Mouse (Mus musculus) forebrain, embryonic 13.5 days (tissue): ENCODE data around the gene Olfr588-ps1. TPM values are rescaled to one million over a fixed set of nuclear protein-coding genes. Genes with fewer than 3 reads are reported as not detected.
"Not testable (repeated sequence)": the region's sequence is repeated elsewhere in the genome, so short reads cannot be mapped to it uniquely, and the experiment has no call there.

ENCODE experiments used
- ATAC-seq: fragments of 200-750 bp; cut with Nextera tagmentation; 2 replicates; pipeline ENCODE4 v1.8.0; 2017
- H3K27ac ChIP-seq: fragments of 300-500 bp; sonication (generic); 2 replicates; pipeline ENCODE4 v1.5.1; 2015; ENCODE audit warnings: inconsistent platforms, mild to moderate bottlenecking, moderate library complexity
- H3K27me3 ChIP-seq: fragments of 300-500 bp; sonication (generic); 2 replicates; pipeline ENCODE4 v1.6.1; 2015; ENCODE audit warnings: mild to moderate bottlenecking, inconsistent platforms
- H3K36me3 ChIP-seq: fragments of 300-500 bp; sonication (generic); 2 replicates; pipeline ENCODE4 v1.6.1; 2015; ENCODE audit warnings: mild to moderate bottlenecking, inconsistent platforms; ENCODE audit not compliant: poor library complexity, severe bottlenecking
- H3K4me1 ChIP-seq: fragments of 300-500 bp; sonication (generic); 2 replicates; pipeline ENCODE4 v1.6.1; 2015; ENCODE audit warnings: inconsistent platforms
- H3K4me2 ChIP-seq: fragments of 300-500 bp; sonication (generic); 2 replicates; pipeline ENCODE4 v1.6.1; 2015; ENCODE audit warnings: inconsistent platforms, mild to moderate bottlenecking, moderate library complexity
- H3K4me3 ChIP-seq: fragments of 300-500 bp; sonication (generic); 2 replicates; pipeline ENCODE4 v1.5.1; 2015; ENCODE audit warnings: mild to moderate bottlenecking, inconsistent platforms
- H3K9ac ChIP-seq: fragments of 300-500 bp; sonication (generic); 2 replicates; pipeline ENCODE4 v1.6.1; 2015; ENCODE audit warnings: mild to moderate bottlenecking, inconsistent platforms
- H3K9me3 ChIP-seq: fragments of 300-500 bp; sonication (generic); replicated peaks from 2 replicates; pipeline ENCODE4 v1.6.1; 2016; ENCODE audit warnings: inconsistent platforms
- WGBS: fragments of 180-500 bp; shearing (Covaris S2); methylation state at CpG from one replicate; pipeline ENCODE4 v1.1.7; 2015; 5-methylcytosine and 5-hydroxymethylcytosine counted together
- polyA plus RNA-seq: library from polyadenylated mRNA; unstranded; fragments of >200 nt; fragmentation: Nextera tagmentation; extraction: Ambion mirVana; gene quantifications from 2 replicates; pipeline ENCODE4 v1.2.1, GENCODE M21; 2015

Olfr588-ps1 gene
- not detected in 2 replicates for polyA plus RNA-seq

DNA sequence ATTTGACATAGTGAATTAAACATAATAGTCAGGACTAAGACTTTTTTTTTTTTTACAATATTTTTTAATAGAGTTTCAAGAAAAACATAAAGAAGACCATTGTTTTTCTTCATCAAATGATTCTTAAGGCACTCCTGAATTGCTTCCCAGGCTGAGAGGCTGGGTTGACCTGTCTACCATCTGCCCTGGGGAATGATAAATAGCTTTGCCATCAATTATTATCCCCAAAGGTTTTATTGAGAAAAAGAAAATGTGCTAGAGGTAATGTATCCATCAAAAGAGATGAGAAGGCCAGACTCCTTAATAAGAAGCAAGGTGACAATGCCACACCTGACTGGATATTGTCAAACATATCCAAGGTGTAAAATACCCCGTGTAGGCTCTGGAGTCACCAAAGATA, at the start of gene Olfr588-ps1:
Gene Olfr588-ps1 (plus strand): TSS at position 301 of the 400 bp plus-strand sequence.
- 87% methylated on average over 1 of the region's 1 CpGs for WGBS

DNA sequence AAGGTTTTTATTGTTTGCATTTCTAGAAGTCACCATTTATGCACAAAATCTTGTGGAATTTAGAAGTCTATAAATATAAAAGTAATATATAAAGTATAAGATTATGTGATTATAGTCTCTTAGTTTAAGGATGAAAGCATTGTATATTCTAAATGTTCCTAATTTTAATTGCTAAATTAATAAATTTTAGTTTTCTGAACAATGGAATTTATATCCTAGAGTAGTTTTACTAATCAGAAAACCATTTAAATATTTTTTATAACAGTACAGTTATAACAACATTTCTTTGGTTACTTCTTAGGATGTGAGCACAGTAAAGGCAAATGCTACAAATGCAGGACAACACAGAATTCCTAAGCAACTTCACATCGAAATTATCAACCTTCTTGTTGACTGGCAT, 43.3 kb upstream of the Olfr588-ps1 start, which contains the start of gene Olfr585:
Gene Olfr585 (plus strand): TSS at position 301 of the 400 bp plus-strand sequence.
- no peaks in the 10 kb centered on the region for H3K27me3 ChIP-seq
- H3K36me3 ChIP-seq, result no peaks in the 10 kb centered on the region
- 92% methylated on average over 1 of the region's 1 CpGs for WGBS
- no peak within 1 kb of the TSS for H3K4me2 ChIP-seq
- no peaks in the 10 kb centered on the region for H3K4me1 ChIP-seq
- no peaks in the 10 kb centered on the region for H3K9me3 ChIP-seq
- H3K4me3 ChIP-seq, result no peak within 1 kb of the TSS
- ATAC-seq, result no peak
- no peak within 1 kb of the TSS for H3K27ac ChIP-seq
- no peak within 1 kb of the TSS for H3K9ac ChIP-seq

More for the DNA sequence above, at the start of gene Olfr588-ps1:
- H3K27ac ChIP-seq, result no peak within 1 kb of the TSS
- H3K9ac ChIP-seq, result no peak within 1 kb of the TSS
- no peak within 1 kb of the TSS for H3K4me3 ChIP-seq
- no peaks in the 10 kb centered on the region for H3K27me3 ChIP-seq
- no peaks in the 10 kb centered on the region for H3K9me3 ChIP-seq
- no peak within 1 kb of the TSS for H3K4me2 ChIP-seq
- H3K36me3 ChIP-seq, result no peaks in the 10 kb centered on the region
- ATAC-seq, result no peak
- no peaks in the 10 kb centered on the region for H3K4me1 ChIP-seq

DNA sequence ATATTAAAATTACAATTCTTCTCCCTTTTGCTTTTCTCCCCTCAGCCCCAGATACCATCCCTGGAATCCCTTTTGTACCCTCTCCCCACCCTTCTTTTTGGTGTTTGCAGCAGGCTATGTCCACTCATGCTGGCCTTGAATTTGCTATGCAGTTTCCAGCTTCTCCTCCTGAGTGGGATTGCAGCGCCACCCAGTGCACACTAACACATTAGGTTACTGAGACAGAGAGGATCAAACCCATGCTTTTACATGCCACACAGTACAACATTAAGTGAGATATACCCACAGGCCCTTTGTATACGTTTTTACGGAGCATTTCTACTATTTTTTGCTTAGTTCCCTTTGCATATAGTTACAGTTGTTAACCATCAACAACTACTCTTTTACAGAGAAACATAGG, 21.3 kb upstream of the Olfr588-ps1 start:
- no peaks in the 10 kb centered on the region for H3K4me1 ChIP-seq
- H3K4me3 ChIP-seq, result no peak overlapping the region
- H3K27me3 ChIP-seq, result no peaks in the 10 kb centered on the region
- 53% methylated on average over 3 of the region's 3 CpGs for WGBS
- H3K4me2 ChIP-seq, result no peak overlapping the region
- H3K9me3 ChIP-seq, result no peaks in the 10 kb centered on the region
- no peaks in the 10 kb centered on the region for H3K36me3 ChIP-seq
- no peak overlapping the region for H3K9ac ChIP-seq
- no peak for ATAC-seq
- no peak overlapping the region for H3K27ac ChIP-seq

DNA sequence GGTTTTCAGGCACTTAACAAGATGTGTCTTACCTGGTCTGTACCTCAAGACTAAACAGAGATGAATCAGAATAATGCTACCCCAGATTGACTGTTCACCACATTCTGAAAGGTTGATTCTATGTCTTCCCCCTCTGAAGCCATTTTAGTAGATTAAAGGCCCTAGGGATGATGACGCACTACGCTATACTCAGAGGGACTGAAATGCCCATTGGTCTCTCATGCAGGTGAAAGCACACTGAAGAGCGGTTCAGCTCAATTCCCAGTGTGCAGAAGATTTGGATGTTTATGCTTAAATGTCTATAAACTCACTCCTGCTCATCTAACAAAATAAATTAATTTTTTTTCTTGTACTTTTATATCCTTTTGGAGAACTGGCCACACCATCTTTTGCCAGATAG, 15.1 kb upstream of the Olfr588-ps1 start, which contains the start of gene Olfr586:
Gene Olfr586 (minus strand): TSS at position 101 of the 400 bp plus-strand sequence.
- Histone ChIP-seq H3K9me3 (no peaks in the 10 kb centered on the region), H3K36me3 (no peaks in the 10 kb centered on the region), H3K4me1 (no peaks in the 10 kb centered on the region), H3K9ac (no peak within 1 kb of the TSS), H3K4me2 (no peak within 1 kb of the TSS), H3K27ac (no peak within 1 kb of the TSS), H3K27me3 (no peaks in the 10 kb centered on the region), H3K4me3 (no peak within 1 kb of the TSS)
- ATAC-seq, result no peak
- 93% methylated on average over 3 of the region's 3 CpGs for WGBS

DNA sequence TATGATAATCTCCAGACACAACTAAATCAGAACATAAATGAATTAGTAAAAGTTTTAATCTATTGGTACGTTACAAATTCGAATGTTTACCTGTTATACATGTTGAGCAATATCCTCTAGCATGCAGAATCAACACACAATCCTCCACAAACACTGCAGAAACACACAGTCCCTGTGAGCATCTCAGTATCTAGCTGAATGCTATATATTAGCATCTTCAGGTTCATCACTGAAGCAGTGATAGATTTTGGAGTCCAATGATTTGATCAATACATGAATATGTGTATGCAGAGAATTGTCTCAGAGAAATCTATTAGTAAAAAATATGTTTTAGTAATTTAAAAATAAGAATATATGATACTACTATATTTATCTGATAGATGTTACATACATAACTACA, 15.6 kb downstream of the Olfr588-ps1 start, which contains the start of gene Olfr589:
Gene Olfr589 (minus strand): TSS at position 101 of the 400 bp plus-strand sequence.
- ATAC-seq, result no peak
- Histone ChIP-seq H3K4me2 (no peak within 1 kb of the TSS), H3K4me1 (no peaks in the 10 kb centered on the region), H3K27me3 (no peaks in the 10 kb centered on the region), H3K9me3 (no peaks in the 10 kb centered on the region), H3K36me3 (no peaks in the 10 kb centered on the region), H3K27ac (no peak within 1 kb of the TSS), H3K9ac (no peak within 1 kb of the TSS), H3K4me3 (no peak within 1 kb of the TSS)
- WGBS, result 58% methylated on average over 2 of the region's 2 CpGs

DNA sequence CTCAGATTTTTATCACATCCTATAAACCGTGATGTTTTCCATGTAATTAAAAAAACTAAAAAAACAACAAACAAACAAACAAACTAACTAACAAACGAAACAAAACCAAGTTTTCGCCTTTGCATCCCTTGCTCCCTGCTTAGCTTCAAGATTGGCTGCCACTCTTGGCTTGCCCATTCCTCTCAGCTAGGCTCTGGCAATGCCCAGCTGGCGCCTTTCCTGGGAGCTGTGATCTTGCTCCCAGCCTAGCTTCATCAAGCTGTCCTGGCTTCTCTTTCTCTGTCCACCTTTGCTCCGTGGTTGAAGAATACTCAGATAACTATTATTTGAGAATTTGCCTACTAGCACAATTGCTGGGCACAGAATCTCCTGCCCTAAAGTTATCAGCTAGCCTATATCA, 29.0 kb downstream of the Olfr588-ps1 start:
- no peaks in the 10 kb centered on the region for H3K4me1 ChIP-seq
- H3K9me3 ChIP-seq, result no peaks in the 10 kb centered on the region
- H3K4me2 ChIP-seq, result no peak overlapping the region
- H3K36me3 ChIP-seq, result no peaks in the 10 kb centered on the region
- no peaks in the 10 kb centered on the region for H3K27me3 ChIP-seq
- no peak overlapping the region for H3K4me3 ChIP-seq
- 83% methylated on average over 5 of the region's 5 CpGs for WGBS
- H3K27ac ChIP-seq, result no peak overlapping the region
- H3K9ac ChIP-seq, result no peak overlapping the region
- ATAC-seq, result no peak

DNA sequence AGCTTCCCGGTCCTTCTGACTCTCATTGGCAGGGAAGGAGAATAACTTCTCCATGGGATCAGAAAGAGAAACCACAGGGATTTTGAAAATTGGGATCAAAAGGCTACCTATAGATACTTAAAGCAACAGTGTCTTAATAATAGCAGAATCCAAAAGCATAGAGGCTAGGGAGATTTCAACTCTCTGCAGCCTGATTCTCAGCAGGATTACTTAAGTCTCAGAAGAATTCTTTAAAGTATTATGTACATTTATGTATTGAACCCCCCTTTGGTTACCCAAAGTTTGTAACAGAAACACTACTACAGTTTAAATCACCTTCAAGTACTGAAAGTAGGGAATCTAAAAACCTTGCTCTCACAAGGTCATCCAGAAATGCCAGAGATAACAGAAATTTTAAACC, 37.6 kb downstream of the Olfr588-ps1 start, which contains the start of gene Olfr591:
Gene Olfr591 (minus strand): TSS at position 101 of the 400 bp plus-strand sequence.
- H3K27me3 ChIP-seq, result no peaks in the 10 kb centered on the region
- ATAC-seq, result no peak
- no peak within 1 kb of the TSS for H3K4me3 ChIP-seq
- peaks cover 4% of the 10 kb centered on the region for H3K9me3 ChIP-seq
- H3K9ac ChIP-seq, result no peak within 1 kb of the TSS
- 64% methylated on average over 1 of the region's 1 CpGs for WGBS
- H3K4me2 ChIP-seq, result no peak within 1 kb of the TSS
- no peak within 1 kb of the TSS for H3K27ac ChIP-seq
- H3K36me3 ChIP-seq, result no peaks in the 10 kb centered on the region
- no peaks in the 10 kb centered on the region for H3K4me1 ChIP-seq

DNA sequence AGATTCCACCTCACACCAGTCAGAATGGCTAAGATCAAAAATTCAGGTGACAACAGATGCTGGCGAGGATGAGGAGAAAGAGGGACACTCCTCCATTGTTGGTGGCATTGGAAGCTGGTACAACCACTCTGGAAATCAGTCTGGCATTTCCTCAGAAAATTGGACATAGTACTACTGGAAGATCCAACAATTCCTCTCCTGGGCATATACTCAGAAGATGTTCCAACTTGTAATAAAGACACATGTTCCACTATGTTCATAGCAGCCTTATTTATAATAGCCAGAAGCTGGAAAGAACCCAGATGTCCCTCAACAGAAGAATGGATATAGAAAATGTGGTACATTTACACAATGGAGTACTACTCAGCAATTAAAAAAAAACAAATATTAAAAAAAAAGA, 43.8 kb downstream of the Olfr588-ps1 start, which contains the start of gene Olfr592:
Gene Olfr592 (plus strand): TSS at position 301 of the 400 bp plus-strand sequence.
- H3K27me3 ChIP-seq, H3K27ac ChIP-seq, H3K9me3 ChIP-seq, H3K4me3 ChIP-seq, H3K36me3 ChIP-seq, ATAC-seq, H3K9ac ChIP-seq, H3K4me1 ChIP-seq, H3K4me2 ChIP-seq: not testable (repeated sequence)
- 63% methylated on average over 1 of the region's 1 CpGs for WGBS

Other genes with a start within 250 kb of the Olfr588-ps1 start
- gene Olfr569, start 250.0 kb upstream of the Olfr588-ps1 start, polyA plus RNA-seq, result not detected in 2 replicates
- not detected in 2 replicates for gene Olfr570, start 246.3 kb upstream of the Olfr588-ps1 start, polyA plus RNA-seq
- gene Olfr571, start 223.3 kb upstream of the Olfr588-ps1 start, polyA plus RNA-seq, result not detected in 2 replicates
- gene Olfr572, start 216.5 kb upstream of the Olfr588-ps1 start, polyA plus RNA-seq, result not detected in 2 replicates
- not detected in 2 replicates for gene Olfr573-ps1, start 198.3 kb upstream of the Olfr588-ps1 start, polyA plus RNA-seq
- gene Olfr574, start 192.4 kb upstream of the Olfr588-ps1 start, polyA plus RNA-seq, result not detected in 2 replicates
- not detected in 2 replicates for gene Olfr575, start 182.1 kb upstream of the Olfr588-ps1 start, polyA plus RNA-seq
- gene Olfr576, start 178.2 kb upstream of the Olfr588-ps1 start, polyA plus RNA-seq, result not detected in 2 replicates
- not detected in 2 replicates for gene Olfr577, start 164.9 kb upstream of the Olfr588-ps1 start, polyA plus RNA-seq
- not detected in 2 replicates for gene Olfr578, start 151.6 kb upstream of the Olfr588-ps1 start, polyA plus RNA-seq
- not detected in 2 replicates for gene Olfr582, start 102.9 kb upstream of the Olfr588-ps1 start, polyA plus RNA-seq
- gene Olfr583, start 89.6 kb upstream of the Olfr588-ps1 start, polyA plus RNA-seq, result not detected in 2 replicates
- not detected in 2 replicates for gene Olfr584, start 59.0 kb upstream of the Olfr588-ps1 start, polyA plus RNA-seq
- not detected in 2 replicates for gene Olfr585, start 43.2 kb upstream of the Olfr588-ps1 start, polyA plus RNA-seq
- not detected in 2 replicates for gene Olfr586, start 15.2 kb upstream of the Olfr588-ps1 start, polyA plus RNA-seq
- not detected in 2 replicates for gene Olfr589, start 15.5 kb downstream of the Olfr588-ps1 start, polyA plus RNA-seq
- not detected in 2 replicates for gene Olfr591, start 37.5 kb downstream of the Olfr588-ps1 start, polyA plus RNA-seq
- not detected in 2 replicates for gene Olfr592, start 43.9 kb downstream of the Olfr588-ps1 start, polyA plus RNA-seq
- gene Olfr593, start 71.0 kb downstream of the Olfr588-ps1 start, polyA plus RNA-seq, result not detected in 2 replicates
- not detected in 2 replicates for gene Olfr594, start 76.1 kb downstream of the Olfr588-ps1 start, polyA plus RNA-seq
- gene Usp17ld, start 111.6 kb downstream of the Olfr588-ps1 start, polyA plus RNA-seq, result not detected in 2 replicates
- not detected in 2 replicates for gene Olfr596, start 164.8 kb downstream of the Olfr588-ps1 start, polyA plus RNA-seq
- gene Olfr597, start 175.4 kb downstream of the Olfr588-ps1 start, polyA plus RNA-seq, result not detected in 2 replicates
- gene Olfr598, start 182.7 kb downstream of the Olfr588-ps1 start, polyA plus RNA-seq, result not detected in 2 replicates
- not detected in 2 replicates for gene Olfr599, start 195.0 kb downstream of the Olfr588-ps1 start, polyA plus RNA-seq
- not detected in 2 replicates for gene Olfr600, start 208.8 kb downstream of the Olfr588-ps1 start, polyA plus RNA-seq
- not detected in 2 replicates for gene Olfr601, start 221.8 kb downstream of the Olfr588-ps1 start, polyA plus RNA-seq
- not detected in 2 replicates for gene Olfr603, start 245.3 kb downstream of the Olfr588-ps1 start, polyA plus RNA-seq